Mouse (Mus musculus) erythroid progenitor cell, adult 5-6 weeks (primary cell): ENCODE data around the gene Amdhd1. TPM values are rescaled to one million over a fixed set of nuclear protein-coding genes. Genes with fewer than 3 reads are reported as not detected.
A peak's percentile ranks its signal among the peaks of the same experiment; 100 is the strongest.

Source experiments
- ATAC-seq: replicated peaks from 2 replicates; pipeline ENCODE4 v1.8.0; 2016; ENCODE audit warnings: moderate number of reproducible peaks, mild to moderate bottlenecking, moderate TSS enrichment, inconsistent platforms; ENCODE audit not compliant: poor library complexity, low FRiP score, severe bottlenecking
- total RNA-seq, 2 experiments: library from RNA; stranded (forward) in 1 of 2; stranded (reverse) in 1 of 2; fragments of 150-400 nt in 1 of 2; fragments of 186-747, 209-891 nt in 1 of 2; gene quantifications; 2 replicates each; pipeline versions ENCODE4 v1.2.3 to v1.2.4; 2015 to 2017; ENCODE audit warnings: low replicate concordance in 2 of 2

Amdhd1 gene
- total RNA-seq, 2 experiments from 2014 or later = 0.42 TPM; not detected in 1

GRCm38 (mm10) chr10:93486622-93487021, 53.2 kb downstream of the Amdhd1 start:
- no peak for ATAC-seq

GRCm38 (mm10) chr10:93485055-93485691, 54.7 kb downstream of the Amdhd1 start:
- ATAC-seq = peak; percentile 76

GRCm38 (mm10) chr10:93484511-93484910, 55.3 kb downstream of the Amdhd1 start:
- ATAC-seq = no peak

Other genes with a start within 250 kb of the Amdhd1 start
- 3.2 and 5.0 TPM in 2 replicates for gene Elk3, start 228.9 kb downstream of the Amdhd1 start, total RNA-seq (2015; ENCODE audit: low replicate concordance)
- gene Elk3, start 228.9 kb downstream of the Amdhd1 start, total RNA-seq (2017; ENCODE audit: low replicate concordance) = 3.5 and 3.9 TPM in 2 replicates
- gene Lta4h, start 86.6 kb downstream of the Amdhd1 start, total RNA-seq (2015; ENCODE audit: low replicate concordance) = 142 and 159 TPM in 2 replicates
- 74.7 and 82.2 TPM in 2 replicates for gene Lta4h, start 86.6 kb downstream of the Amdhd1 start, total RNA-seq (2017; ENCODE audit: low replicate concordance)
- 2.2 TPM in 1 of 2 replicates, not detected in the other for gene Hal, start 51.3 kb downstream of the Amdhd1 start, total RNA-seq (2015; ENCODE audit: low replicate concordance)
- 1.4 TPM in 1 of 2 replicates, not detected in the other for gene Hal, start 51.3 kb downstream of the Amdhd1 start, total RNA-seq (2017; ENCODE audit: low replicate concordance)
- not detected in 2 replicates for gene Ccdc38, start 599 bp upstream of the Amdhd1 start, total RNA-seq (2015; ENCODE audit: low replicate concordance)
- gene Ccdc38, start 599 bp upstream of the Amdhd1 start, total RNA-seq (2017; ENCODE audit: low replicate concordance) = 0.26 TPM in 1 of 2 replicates, not detected in the other
- gene Snrpf, start 49.7 kb upstream of the Amdhd1 start, total RNA-seq (2015; ENCODE audit: low replicate concordance) = 62.5 and 62.7 TPM in 2 replicates
- gene Snrpf, start 49.7 kb upstream of the Amdhd1 start, total RNA-seq (2017; ENCODE audit: low replicate concordance) = 59.3 and 83.2 TPM in 2 replicates
- gene Ntn4, start 100.6 kb upstream of the Amdhd1 start, total RNA-seq (2015; ENCODE audit: low replicate concordance) = 16.6 and 18.0 TPM in 2 replicates
- 10.0 and 18.5 TPM in 2 replicates for gene Ntn4, start 100.6 kb upstream of the Amdhd1 start, total RNA-seq (2017; ENCODE audit: low replicate concordance)